Mouse (Mus musculus) thymus, postnatal 14 days (tissue): ENCODE results near the gene Apbb2.
A peak's percentile ranks its signal among the peaks of the same experiment; 100 is the strongest.
"Not testable (repeated sequence)": the region's sequence is repeated elsewhere in the genome, so short reads cannot be mapped to it uniquely, and the experiment has no call there.

ENCODE experiments used
- DNase-seq: peaks from one replicate; pipeline ENCODE4 v3.0.0; 2021

Gene Apbb2

GRCm38 (mm10) chr5:66263398-66263797 lies 355.2 kb downstream of the Apbb2 start:
- DNase-seq: peak; percentile 19

DNA sequence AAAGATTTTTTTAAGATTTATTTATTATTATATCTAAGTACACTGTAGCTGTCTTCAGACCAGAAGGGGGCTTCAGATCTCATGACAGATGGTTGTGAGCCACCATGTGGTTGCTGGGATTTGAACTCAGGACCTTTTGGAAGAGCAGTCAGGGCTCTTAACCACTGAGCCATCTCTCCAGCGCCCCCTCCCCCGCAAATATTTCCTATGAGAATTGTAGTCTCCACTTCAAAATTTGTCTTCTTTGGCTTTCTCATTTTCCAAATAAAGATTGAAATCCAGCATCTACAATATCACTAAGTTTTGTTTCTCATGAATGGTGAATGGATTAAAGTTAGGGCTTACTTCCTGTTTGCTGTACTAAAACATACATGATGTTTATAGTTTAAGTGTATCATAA lies 356.1 kb downstream of the Apbb2 start:
- DNase-seq: no peak

DNA sequence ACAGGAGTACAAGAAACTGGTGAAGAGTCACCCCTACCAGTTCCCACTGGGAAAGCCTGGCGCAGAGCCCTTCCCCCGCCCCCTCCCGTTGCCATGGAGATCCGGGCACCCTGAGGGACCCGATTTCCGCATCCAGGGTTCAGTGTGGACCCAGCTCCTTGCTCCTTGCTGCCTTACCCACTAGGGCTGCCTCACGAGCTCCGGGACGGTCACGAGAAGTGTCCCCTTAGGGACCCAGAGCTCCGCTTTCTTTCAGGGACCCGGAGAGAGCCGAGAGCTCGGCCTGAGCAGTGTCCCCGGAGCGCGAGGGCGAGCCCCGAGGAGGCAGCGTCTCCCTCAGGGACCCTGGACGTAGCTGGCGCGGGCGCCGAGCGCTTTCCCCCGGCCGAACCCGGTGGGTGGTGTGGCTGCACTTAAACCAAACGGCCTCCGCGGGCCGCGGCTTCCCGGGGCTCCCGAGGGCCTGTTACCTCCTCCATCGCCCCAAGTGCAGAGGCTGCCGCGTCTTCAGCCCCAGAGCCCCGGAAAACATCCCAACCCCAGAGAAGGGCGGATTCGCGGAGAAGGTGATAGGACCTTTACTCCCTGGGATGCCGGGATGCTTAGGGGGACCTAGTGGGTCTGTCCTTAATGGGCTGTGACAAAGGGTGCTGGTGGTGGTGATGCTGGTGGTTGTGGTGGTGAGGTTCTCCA lies 358.7 kb downstream of the Apbb2 start, which contains the start of gene Nsun7:
Gene Nsun7 (plus strand): TSS at position 142 of the 693 bp plus-strand sequence.
- DNase-seq: peak; percentile 61

- not testable (repeated sequence) for DNase-seq
These were observed 359.2 kb downstream of the Apbb2 start for GRCm38 (mm10) chr5:66259431-66259755.

GRCm38 (mm10) chr5:66259000-66259399 lies 359.6 kb downstream of the Apbb2 start:
- DNase-seq: no peak

GRCm38 (mm10) chr5:66255044-66255443 lies 363.5 kb downstream of the Apbb2 start:
- no peak for DNase-seq

DNA sequence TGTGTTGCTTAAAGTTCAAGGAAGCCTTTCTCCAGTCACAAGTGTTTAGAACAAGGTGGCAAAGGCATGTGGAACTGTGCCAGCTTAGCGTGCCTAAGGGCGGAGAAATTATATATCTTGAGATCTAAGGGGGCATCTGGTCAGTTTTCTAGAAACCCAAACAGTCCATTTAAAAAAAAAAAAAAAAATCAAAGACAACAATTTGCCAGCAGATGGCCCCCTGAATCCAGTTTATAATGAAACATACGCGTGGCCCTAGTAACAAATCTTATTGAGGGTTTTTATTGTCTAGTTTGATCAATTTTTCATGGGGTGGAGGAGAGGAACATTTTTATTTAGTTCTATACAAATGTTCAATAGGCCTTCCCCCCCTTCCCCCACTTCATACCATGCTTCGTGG lies 365.4 kb downstream of the Apbb2 start:
- DNase-seq: no peak
